Mouse (Mus musculus): ENCODE measurements around the gene Hoxa6. TPM values are rescaled to one million over a fixed set of nuclear protein-coding genes. Genes with fewer than 3 reads are reported as not detected.

Hoxa6 gene
- polyA plus RNA-seq, 1 experiment from 2014 or later: 2.8 TPM

- DNase-seq (ENCODE audit: low spot score): no peak
Measured at GRCm38 (mm10) chr6:52229558-52230416, 21.3 kb upstream of the Hoxa6 start.

GRCm38 (mm10) chr6:52228475-52229465 is 20.2 kb upstream of the Hoxa6 start:
- TF ChIP-seq CTCF (IDR thresholded peaks at IDR 0.05; ENCODE audit: low read depth): no peak; the same call in 1 of the 2 replicates
- H3K27ac ChIP-seq: peak overlapping the region; percentile 97
- H3K4me3 ChIP-seq (replicated peaks; ENCODE audit: low read depth, low read length): peak overlapping the region; percentile 85
- H3K9ac ChIP-seq (ENCODE audit: low read depth, low read length): peak overlapping the region; percentile 93
- ATAC-seq (replicated peaks; ENCODE audit: low FRiP score, low read depth) (no peak), DNase-seq (ENCODE audit: low spot score) (no peak)
- H3K9me3 ChIP-seq (replicated peaks; ENCODE audit: low read length): no peaks in the 10 kb centered on the region
- WGBS: 1% methylated on average over 38 of the region's 38 CpGs
- peak overlapping the region; percentile 89 for H3K4me2 ChIP-seq (ENCODE audit: low read length)
- no peaks in the 10 kb centered on the region for H3K27me3 ChIP-seq (ENCODE audit: insufficient read depth, low read length)
- H3K36me3 ChIP-seq (ENCODE audit: insufficient read depth, low read length): peaks cover 6% of the 10 kb centered on the region; the same call in 1 of the 2 replicates
- peaks cover 8% of the 10 kb centered on the region; the same call in 1 of the 2 replicates for H3K4me1 ChIP-seq (replicated peaks; ENCODE audit: insufficient read depth, low read length)

More at GRCm38 (mm10) chr6:52229558-52230416, 21.3 kb upstream of the Hoxa6 start:
- peaks cover 8% of the 10 kb centered on the region; the same call in 1 of the 2 replicates for H3K4me1 ChIP-seq (replicated peaks; ENCODE audit: insufficient read depth, low read length)
- no peaks in the 10 kb centered on the region for H3K27me3 ChIP-seq (ENCODE audit: insufficient read depth, low read length)
- H3K4me3 ChIP-seq (replicated peaks; ENCODE audit: low read depth, low read length): peak overlapping the region; percentile 85
- under 1% methylated on average over 43 of the region's 44 CpGs for WGBS
- no peak; the same call in 1 of the 2 replicates for TF ChIP-seq CTCF (IDR thresholded peaks at IDR 0.05; ENCODE audit: low read depth)
- H3K36me3 ChIP-seq (ENCODE audit: insufficient read depth, low read length): no peaks in the 10 kb centered on the region; the same call in 1 of the 2 replicates
- ATAC-seq (replicated peaks; ENCODE audit: low FRiP score, low read depth): peak; percentile 2
- H3K4me2 ChIP-seq (ENCODE audit: low read length): peak overlapping the region; percentile 89
- no peaks in the 10 kb centered on the region for H3K9me3 ChIP-seq (replicated peaks; ENCODE audit: low read length)
- H3K9ac ChIP-seq (ENCODE audit: low read depth, low read length): peak overlapping the region; percentile 93
- peak overlapping the region; percentile 97 for H3K27ac ChIP-seq

- H3K27me3 ChIP-seq (ENCODE audit: insufficient read depth, low read length): no peaks in the 10 kb centered on the region
- H3K9me3 ChIP-seq (replicated peaks; ENCODE audit: low read length): no peaks in the 10 kb centered on the region
- peak overlapping the region; percentile 97 for H3K9ac ChIP-seq (ENCODE audit: low read depth, low read length)
- TF ChIP-seq CTCF (IDR thresholded peaks at IDR 0.05; ENCODE audit: low read depth): no peak
- H3K4me2 ChIP-seq (ENCODE audit: low read length): peak overlapping the region; percentile 89
- peaks cover 6% of the 10 kb centered on the region; the same call in 1 of the 2 replicates for H3K36me3 ChIP-seq (ENCODE audit: insufficient read depth, low read length)
- H3K4me3 ChIP-seq (replicated peaks; ENCODE audit: low read depth, low read length): peak overlapping the region; percentile 85
- ATAC-seq (replicated peaks; ENCODE audit: low FRiP score, low read depth): 0 out of 2 replicates have a peak, but pooled peaks have one; percentile 1
- WGBS: 4% methylated on average over 11 of the region's 11 CpGs
- H3K4me1 ChIP-seq (replicated peaks; ENCODE audit: insufficient read depth, low read length): peaks cover 8% of the 10 kb centered on the region; the same call in 1 of the 2 replicates
- DNase-seq (ENCODE audit: low spot score): no peak
- H3K27ac ChIP-seq: peak overlapping the region; percentile 95
Measured at GRCm38 (mm10) chr6:52227470-52228222, 19.1 kb upstream of the Hoxa6 start.

GRCm38 (mm10) chr6:52226569-52227257 is 18.2 kb upstream of the Hoxa6 start:
- Histone ChIP-seq H3K9me3 (replicated peaks; ENCODE audit: low read length) (no peaks in the 10 kb centered on the region), H3K4me1 (replicated peaks; ENCODE audit: insufficient read depth, low read length) (peaks cover 8% of the 10 kb centered on the region; the same call in 1 of the 2 replicates), H3K36me3 (ENCODE audit: insufficient read depth, low read length) (peaks cover 6% of the 10 kb centered on the region; the same call in 1 of the 2 replicates), H3K27me3 (ENCODE audit: insufficient read depth, low read length) (no peaks in the 10 kb centered on the region), H3K27ac (peak overlapping the region; percentile 95), H3K4me2 (ENCODE audit: low read length) (peak overlapping the region; percentile 89), H3K4me3 (replicated peaks; ENCODE audit: low read depth, low read length) (peak overlapping the region; percentile 85), H3K9ac (ENCODE audit: low read depth, low read length) (peak overlapping the region; percentile 97)
- DNase-seq (ENCODE audit: low spot score) (peak; percentile 91), ATAC-seq (replicated peaks; ENCODE audit: low FRiP score, low read depth) (0 out of 2 replicates have a peak, but pooled peaks have one; percentile 1)
- 4% methylated on average over 26 of the region's 26 CpGs for WGBS
- TF ChIP-seq CTCF (IDR thresholded peaks at IDR 0.05; ENCODE audit: low read depth): no peak

All from kidney, postnatal 0 days (tissue).